Mouse (Mus musculus) small intestine, adult 2 months (tissue): ENCODE data around the gene Crlf1. TPM values are rescaled to one million over a fixed set of nuclear protein-coding genes. Genes with fewer than 3 reads are reported as not detected.

ENCODE experiments used
- H3K27ac ChIP-seq: fragments of 200-500 bp; 2 replicates; pipeline ENCODE4 v1.5.1; 2012; ENCODE audit warnings: low read depth, low read length, control low read depth, inconsistent platforms; ENCODE audit not compliant: insufficient read depth
- H3K27me3 ChIP-seq: fragments of 200-500 bp; 2 replicates; pipeline ENCODE4 v1.6.1; 2012; ENCODE audit warnings: mild to moderate bottlenecking, moderate library complexity, low read length, inconsistent platforms; ENCODE audit not compliant: control insufficient read depth, insufficient read depth
- H3K36me3 ChIP-seq: fragments of 200-500 bp; 2 replicates; pipeline ENCODE4 v1.6.1; 2012; ENCODE audit warnings: mild to moderate bottlenecking, low read length, control low read depth, inconsistent platforms; ENCODE audit not compliant: control insufficient read depth, insufficient read depth
- H3K4me1 ChIP-seq: fragments of 200-500 bp; 2 replicates; pipeline ENCODE4 v1.6.1; 2012; ENCODE audit warnings: low read length, inconsistent platforms, mixed read lengths; ENCODE audit not compliant: control insufficient read depth, insufficient read depth, insufficient read length
- H3K4me3 ChIP-seq: fragments of 200-500 bp; 2 replicates; pipeline ENCODE4 v1.5.1; 2012; ENCODE audit warnings: low read depth, mild to moderate bottlenecking, control low read depth, inconsistent platforms, low read length, moderate library complexity
- CTCF ChIP-seq: fragments of 200-500 bp; IDR thresholded peaks from 2 replicates; pipeline ENCODE4 v1.5.1; 2012; ENCODE audit warnings: low read depth, mild to moderate bottlenecking, control low read depth, inconsistent platforms, low read length, moderate library complexity, mixed read lengths; ENCODE audit not compliant: insufficient replicate concordance, insufficient read length; ENCODE audit errors: extremely low read depth
- POLR2A ChIP-seq: fragments of 200-500 bp; IDR thresholded peaks from 2 replicates; pipeline ENCODE4 v1.6.1; 2012; ENCODE audit warnings: low read depth, mild to moderate bottlenecking, control low read depth, inconsistent platforms, low read length, moderate library complexity
- WGBS: fragments of 180-500 bp; shearing (Covaris S2); methylation state at CpG from one replicate; pipeline ENCODE4 v1.1.7; 2018; 5-methylcytosine and 5-hydroxymethylcytosine counted together
- polyA plus RNA-seq: library from polyadenylated mRNA; depleted of rRNA; stranded (reverse); fragments of >200 nt; gene quantifications from 2 replicates; pipeline ENCODE4 v1.2.3, GENCODE M21; 2012

Crlf1 gene
- polyA plus RNA-seq, 1 experiment: 2.3 TPM

GRCm38 (mm10) chr8:70500386-70501301 is 7.7 kb downstream of the Crlf1 start:
- peak overlapping the region; percentile 46 for H3K4me3 ChIP-seq
- WGBS: 11% methylated on average over 39 of the region's 39 CpGs
- peaks cover 2% of the 10 kb centered on the region; the same call in 1 of the 2 replicates for H3K36me3 ChIP-seq
- no peak overlapping the region for H3K27ac ChIP-seq
- H3K4me1 ChIP-seq: peaks cover 10% of the 10 kb centered on the region
- TF ChIP-seq CTCF (no peak), POLR2A (no peak)
- peaks cover 17% of the 10 kb centered on the region for H3K27me3 ChIP-seq

DNA sequence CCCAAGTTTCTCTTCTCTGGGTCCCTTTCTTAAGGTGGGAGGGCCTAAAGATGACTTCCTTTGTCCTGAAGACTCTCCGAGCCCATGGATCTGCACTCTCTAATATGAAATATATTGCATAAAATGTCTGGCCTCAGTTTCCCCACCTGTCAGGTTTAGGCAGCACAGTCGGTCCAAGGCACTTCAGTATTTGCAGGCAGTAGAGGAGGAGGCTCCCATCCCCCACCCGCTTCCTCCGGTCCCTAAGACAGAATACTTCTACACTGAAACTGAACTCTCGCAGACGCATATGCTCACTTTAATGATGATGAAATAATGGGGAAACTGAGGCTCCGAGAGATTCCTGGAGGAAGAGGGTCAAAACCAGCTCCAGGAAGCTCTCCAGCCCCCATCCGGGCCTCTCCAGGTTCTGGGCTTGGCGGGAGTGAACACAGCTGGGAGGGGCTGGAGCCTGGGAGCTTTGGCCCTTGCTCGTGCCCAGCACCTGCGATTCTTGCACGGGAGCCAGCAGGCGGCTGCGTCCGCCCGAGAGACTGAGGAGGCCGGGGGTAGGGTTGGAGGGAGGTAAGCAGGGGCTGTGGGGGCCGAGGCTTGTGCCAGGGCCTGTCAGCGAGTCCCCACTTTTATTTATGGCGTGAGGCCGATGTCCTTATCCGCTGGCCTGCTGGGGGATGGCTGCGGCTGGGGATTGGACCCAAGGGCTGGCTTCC is 9.0 kb downstream of the Crlf1 start:
- WGBS: 13% methylated on average over 23 of the region's 23 CpGs
- Histone ChIP-seq H3K27ac (no peak overlapping the region), H3K36me3 (peaks cover 2% of the 10 kb centered on the region; the same call in 1 of the 2 replicates), H3K4me3 (no peak overlapping the region), H3K27me3 (peaks cover 6% of the 10 kb centered on the region; the same call in 1 of the 2 replicates), H3K4me1 (peaks cover 14% of the 10 kb centered on the region)
- TF ChIP-seq CTCF (no peak), POLR2A (no peak)

DNA sequence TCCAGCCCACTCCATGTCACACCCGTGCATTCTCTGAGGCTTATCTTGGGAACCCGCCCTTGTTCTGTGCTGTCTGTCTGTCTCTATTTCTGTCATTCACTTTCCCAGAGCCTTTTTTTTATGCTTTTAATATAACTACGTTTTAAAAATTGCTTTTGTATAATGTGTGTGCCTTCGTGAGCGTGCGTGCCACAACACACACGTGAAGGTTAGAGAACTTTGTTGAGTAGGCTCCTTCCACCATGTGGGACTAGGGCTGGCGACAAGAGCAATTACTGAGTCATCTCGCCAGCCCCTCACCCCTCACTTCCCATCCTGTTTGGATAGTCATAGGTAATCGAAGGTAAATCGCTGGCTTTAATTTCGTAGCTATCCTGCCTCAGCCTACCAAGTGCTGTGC is 9.6 kb downstream of the Crlf1 start:
- no peak overlapping the region for H3K4me3 ChIP-seq
- no peak overlapping the region for H3K27ac ChIP-seq
- WGBS: 45% methylated on average over 12 of the region's 12 CpGs
- H3K27me3 ChIP-seq: 0 out of 2 replicates have a peak, but pooled peaks cover 6% of the 10 kb centered on the region
- H3K36me3 ChIP-seq: peaks cover 4% of the 10 kb centered on the region
- peaks cover 14% of the 10 kb centered on the region for H3K4me1 ChIP-seq
- TF ChIP-seq POLR2A: no peak
- no peak for TF ChIP-seq CTCF

- Histone ChIP-seq H3K36me3 (peaks cover 9% of the 10 kb centered on the region), H3K4me1 (peaks cover 14% of the 10 kb centered on the region), H3K27ac (no peak overlapping the region), H3K27me3 (0 out of 2 replicates have a peak, but pooled peaks cover 6% of the 10 kb centered on the region), H3K4me3 (peak overlapping the region; percentile 6; the same call in 1 of the 2 replicates)
- WGBS: 21% methylated on average over 46 of the region's 46 CpGs
- TF ChIP-seq POLR2A (no peak), CTCF (peak; percentile 85)
These were observed 10.2 kb downstream of the Crlf1 start for GRCm38 (mm10) chr8:70503062-70503750.

DNA sequence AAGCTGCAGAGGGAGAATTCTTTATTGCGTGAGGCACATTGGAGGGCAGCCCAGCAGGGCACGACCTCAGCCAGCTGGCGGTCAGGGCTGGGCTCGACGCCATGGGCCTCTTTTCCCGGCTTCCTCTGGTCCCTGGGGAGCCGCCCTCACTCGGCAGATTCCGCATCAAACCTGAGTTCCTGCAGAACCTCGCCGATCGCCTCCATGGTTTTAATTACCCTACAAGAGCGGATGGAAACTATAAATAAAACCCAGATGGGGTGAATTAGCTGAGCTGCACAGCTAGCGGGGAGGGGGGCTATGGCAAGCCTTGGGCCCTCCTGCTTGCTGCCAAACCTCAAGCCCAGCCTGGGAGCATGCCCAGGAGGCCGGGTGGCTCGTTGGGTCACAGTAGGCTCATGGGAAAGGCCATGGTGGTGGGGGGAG is 11.3 kb downstream of the Crlf1 start:
- peaks cover 22% of the 10 kb centered on the region for H3K4me1 ChIP-seq
- WGBS: 83% methylated on average over 16 of the region's 16 CpGs
- no peak overlapping the region for H3K4me3 ChIP-seq
- TF ChIP-seq POLR2A (no peak), CTCF (no peak)
- no peak overlapping the region for H3K27ac ChIP-seq
- peaks cover 16% of the 10 kb centered on the region for H3K36me3 ChIP-seq
- no peaks in the 10 kb centered on the region for H3K27me3 ChIP-seq

DNA sequence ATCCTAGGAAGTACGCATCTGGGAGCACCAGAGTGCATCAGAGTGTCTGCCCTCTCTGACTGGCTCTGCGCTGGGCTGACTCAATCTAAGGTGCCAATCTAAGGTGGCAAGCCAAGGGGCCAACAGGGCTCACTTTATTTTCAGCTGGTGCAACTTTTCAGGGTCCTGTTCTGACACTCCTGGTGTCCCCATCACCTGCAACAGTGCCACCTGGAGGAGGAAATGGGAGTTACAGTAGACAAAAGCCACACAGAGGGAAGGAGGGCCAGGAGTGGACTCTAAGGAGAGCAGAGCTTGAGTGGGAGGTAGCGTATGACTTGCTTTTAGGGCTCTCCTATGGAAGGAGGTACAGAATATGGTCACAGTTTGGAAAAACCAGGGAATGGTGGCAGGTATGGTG is 11.9 kb downstream of the Crlf1 start:
- H3K27me3 ChIP-seq: no peaks in the 10 kb centered on the region
- no peak for TF ChIP-seq POLR2A
- peak; percentile 87; the same call in 1 of the 2 replicates for TF ChIP-seq CTCF
- WGBS: 90% methylated on average over 3 of the region's 3 CpGs
- peaks cover 23% of the 10 kb centered on the region for H3K4me1 ChIP-seq
- H3K27ac ChIP-seq: no peak overlapping the region
- no peak overlapping the region for H3K4me3 ChIP-seq
- H3K36me3 ChIP-seq: peaks cover 16% of the 10 kb centered on the region
